Mouse (Mus musculus): ENCODE measurements around the gene Gm28230. TPM values are rescaled to one million over a fixed set of nuclear protein-coding genes. Genes with fewer than 3 reads are reported as not detected.

The Gm28230 gene
- total and polyA plus RNA-seq, 3 experiments: not detected

- Histone ChIP-seq H3K27me3 (ENCODE audit: control insufficient read depth in 1 of 2, insufficient read depth in 2 of 2, low read length in 2 of 2) (peaks cover 2 to 3% of the 10 kb centered on the region in 2 experiments; a peak in 3 of 4 replicates), H3K4me1 (ENCODE audit: control insufficient read depth in 1 of 2, insufficient read depth in 2 of 2, low read length in 2 of 2) (no peaks in the 10 kb centered on the region), H3K9ac (ENCODE audit: control insufficient read depth, low read depth, low read length, poor library complexity, severe bottlenecking) (no peak within 1 kb of the TSS), H3K9me3 (replicated peaks; ENCODE audit: insufficient read depth, low read length) (no peaks in the 10 kb centered on the region), H3K36me3 (ENCODE audit: control insufficient read depth in 1 of 2, insufficient read depth in 2 of 2, low read length in 2 of 2) (no peaks in the 10 kb centered on the region), H3K79me2 (ENCODE audit: control insufficient read depth, insufficient read depth, low read length, poor library complexity) (no peaks in the 10 kb centered on the region), H3K27ac (ENCODE audit: control insufficient read depth, low read depth, low read length) (no peak within 1 kb of the TSS), H3K4me3 (ENCODE audit: control insufficient read depth in 1 of 2, insufficient read depth in 1 of 2, low read depth in 2 of 2, low read length in 2 of 2) (no peak within 1 kb of the TSS)
- TF ChIP-seq JUND (IDR thresholded peaks at IDR 0.05; ENCODE audit: low read depth, low read length) (no peak), TBP (IDR thresholded peaks at IDR 0.05; ENCODE audit: low read depth, low read length) (no peak), HCFC1 (IDR thresholded peaks at IDR 0.05; ENCODE audit: low read depth, low read length) (no peak), UBTF (IDR thresholded peaks at IDR 0.05; ENCODE audit: borderline replicate concordance, insufficient read depth, low read depth, low read length) (no peak), CHD1 (IDR thresholded peaks at IDR 0.05; ENCODE audit: low read depth, low read length) (no peak), ETS1 (IDR thresholded peaks at IDR 0.05; ENCODE audit: low read depth, low read length) (no peak), RAD21 (IDR thresholded peaks at IDR 0.05; ENCODE audit: low read depth, low read length) (no peak)
- DNase-seq (ENCODE audit: low read depth, low spot score): no peak
Observed at GRCm38 (mm10) chr2:74678891-74679595, 47.5 kb upstream of the Gm28230 start, which contains the start of gene Hoxd11. Gene Hoxd11 (plus strand): TSS chr2:74679557.

GRCm38 (mm10) chr2:74679596-74679971, 46.9 kb upstream of the Gm28230 start:
- no peak overlapping the region for H3K4me3 ChIP-seq (ENCODE audit: control insufficient read depth in 1 of 2, insufficient read depth in 1 of 2, low read depth in 2 of 2, low read length in 2 of 2)
- DNase-seq (ENCODE audit: low read depth, low spot score): no peak
- H3K79me2 ChIP-seq (ENCODE audit: control insufficient read depth, insufficient read depth, low read length, poor library complexity): no peaks in the 10 kb centered on the region
- H3K9ac ChIP-seq (ENCODE audit: control insufficient read depth, low read depth, low read length, poor library complexity, severe bottlenecking): no peak overlapping the region
- TF ChIP-seq TCF12 (IDR thresholded peaks at IDR 0.05; ENCODE audit: low read depth, low read length) (no peak), ZC3H11A (IDR thresholded peaks at IDR 0.05; ENCODE audit: low read depth, low read length) (no peak), BHLHE40 (IDR thresholded peaks at IDR 0.05; ENCODE audit: borderline replicate concordance, low read depth, low read length) (no peak), RAD21 (IDR thresholded peaks at IDR 0.05; ENCODE audit: low read depth, low read length) (no peak), CHD1 (IDR thresholded peaks at IDR 0.05; ENCODE audit: low read depth, low read length) (no peak), CHD2 (IDR thresholded peaks at IDR 0.05; ENCODE audit: low read length) (no peak)
- H3K27me3 ChIP-seq (ENCODE audit: control insufficient read depth in 1 of 2, insufficient read depth in 2 of 2, low read length in 2 of 2): peaks cover 2 to 5% of the 10 kb centered on the region in 2 experiments; a peak in 3 of 4 replicates
- H3K9me3 ChIP-seq (replicated peaks; ENCODE audit: insufficient read depth, low read length): no peaks in the 10 kb centered on the region
- H3K27ac ChIP-seq (ENCODE audit: control insufficient read depth, low read depth, low read length): no peak overlapping the region
- H3K4me1 ChIP-seq (ENCODE audit: control insufficient read depth in 1 of 2, insufficient read depth in 2 of 2, low read length in 2 of 2): no peaks in the 10 kb centered on the region
- H3K36me3 ChIP-seq (ENCODE audit: control insufficient read depth in 1 of 2, insufficient read depth in 2 of 2, low read length in 2 of 2): no peaks in the 10 kb centered on the region

GRCm38 (mm10) chr2:74679980-74680379, 46.5 kb upstream of the Gm28230 start:
- H3K79me2 ChIP-seq (ENCODE audit: control insufficient read depth, insufficient read depth, low read length, poor library complexity): no peaks in the 10 kb centered on the region
- TF ChIP-seq MAX (IDR thresholded peaks at IDR 0.05; ENCODE audit: low read length) (no peak), GABPA (IDR thresholded peaks at IDR 0.05; ENCODE audit: low read depth, low read length) (no peak), ELF1 (IDR thresholded peaks at IDR 0.05; ENCODE audit: low read depth, low read length) (no peak), NELFE (IDR thresholded peaks at IDR 0.05; ENCODE audit: low read depth, low read length) (no peak), UBTF (IDR thresholded peaks at IDR 0.05; ENCODE audit: borderline replicate concordance, insufficient read depth, low read depth, low read length) (no peak), JUND (IDR thresholded peaks at IDR 0.05; ENCODE audit: low read depth, low read length) (no peak), CHD2 (IDR thresholded peaks at IDR 0.05; ENCODE audit: low read length) (no peak), MAFK (IDR thresholded peaks at IDR 0.05; ENCODE audit: borderline replicate concordance, low read depth, low read length) (no peak), ZMIZ1 (IDR thresholded peaks at IDR 0.05; ENCODE audit: low read depth, low read length) (no peak), KAT2A (conservative IDR thresholded peaks at IDR 0.05; ENCODE audit: low read depth, low read length) (no peak), GATA1 (IDR thresholded peaks at IDR 0.05; ENCODE audit: low read depth, low read length) (no peak), TBP (IDR thresholded peaks at IDR 0.05; ENCODE audit: low read depth, low read length) (no peak), HCFC1 (IDR thresholded peaks at IDR 0.05; ENCODE audit: low read depth, low read length) (no peak)
- H3K27me3 ChIP-seq (ENCODE audit: control insufficient read depth in 1 of 2, insufficient read depth in 2 of 2, low read length in 2 of 2): peaks cover 2 to 5% of the 10 kb centered on the region in 2 experiments; a peak in 3 of 4 replicates
- no peaks in the 10 kb centered on the region for H3K4me1 ChIP-seq (ENCODE audit: control insufficient read depth in 1 of 2, insufficient read depth in 2 of 2, low read length in 2 of 2)
- H3K9ac ChIP-seq (ENCODE audit: control insufficient read depth, low read depth, low read length, poor library complexity, severe bottlenecking): no peak overlapping the region
- H3K36me3 ChIP-seq (ENCODE audit: control insufficient read depth in 1 of 2, insufficient read depth in 2 of 2, low read length in 2 of 2): no peaks in the 10 kb centered on the region
- no peaks in the 10 kb centered on the region for H3K9me3 ChIP-seq (replicated peaks; ENCODE audit: insufficient read depth, low read length)
- H3K4me3 ChIP-seq (ENCODE audit: control insufficient read depth in 1 of 2, insufficient read depth in 1 of 2, low read depth in 2 of 2, low read length in 2 of 2): no peak overlapping the region
- DNase-seq (ENCODE audit: low read depth, low spot score): no peak
- no peak overlapping the region for H3K27ac ChIP-seq (ENCODE audit: control insufficient read depth, low read depth, low read length)
